Mouse (Mus musculus) hindbrain, embryonic 13.5 days (tissue): ENCODE data around the gene Adcy3. TPM values are rescaled to one million over a fixed set of nuclear protein-coding genes. Genes with fewer than 3 reads are reported as not detected.

Source experiments
- ATAC-seq: fragments of 200-750 bp; cut with Nextera tagmentation; 2 replicates; pipeline ENCODE4 v1.8.0; 2017; ENCODE audit warnings: moderate TSS enrichment; ENCODE audit not compliant: low FRiP score
- H3K27ac ChIP-seq: fragments of 300-500 bp; sonication (generic); 2 replicates; pipeline ENCODE4 v1.5.1; 2015; ENCODE audit warnings: inconsistent platforms, mild to moderate bottlenecking, moderate library complexity
- H3K27me3 ChIP-seq: fragments of 300-500 bp; sonication (generic); 2 replicates; pipeline ENCODE4 v1.6.1; 2015; ENCODE audit warnings: mild to moderate bottlenecking, inconsistent platforms
- H3K36me3 ChIP-seq: fragments of 300-500 bp; sonication (generic); 2 replicates; pipeline ENCODE4 v1.6.1; 2015; ENCODE audit warnings: mild to moderate bottlenecking, inconsistent platforms
- H3K4me1 ChIP-seq: fragments of 300-500 bp; sonication (generic); replicated peaks from 2 replicates; pipeline ENCODE4 v1.6.1; 2015; ENCODE audit warnings: inconsistent platforms
- H3K4me2 ChIP-seq: fragments of 300-500 bp; sonication (generic); 2 replicates; pipeline ENCODE4 v1.6.1; 2015; ENCODE audit warnings: inconsistent platforms, mild to moderate bottlenecking, moderate library complexity
- H3K4me3 ChIP-seq: fragments of 300-500 bp; sonication (generic); 2 replicates; pipeline ENCODE4 v1.5.1; 2015; ENCODE audit warnings: mild to moderate bottlenecking, inconsistent platforms
- H3K9ac ChIP-seq: fragments of 300-500 bp; sonication (generic); 2 replicates; pipeline ENCODE4 v1.6.1; 2015; ENCODE audit warnings: mild to moderate bottlenecking, inconsistent platforms
- H3K9me3 ChIP-seq: fragments of 300-500 bp; sonication (generic); 2 replicates; pipeline ENCODE4 v1.6.1; 2016; ENCODE audit warnings: inconsistent platforms
- WGBS: fragments of 180-500 bp; shearing (Covaris S2); methylation state at CpG from one replicate; pipeline ENCODE4 v1.1.7; 2015; 5-methylcytosine and 5-hydroxymethylcytosine counted together
- polyA plus RNA-seq: library from polyadenylated mRNA; unstranded; fragments of >200 nt; fragmentation: Nextera tagmentation; extraction: Ambion mirVana; gene quantifications from 2 replicates; pipeline ENCODE4 v1.2.1, GENCODE M21; 2015

Adcy3 gene
- polyA plus RNA-seq, result 7.0 and 7.1 TPM in 2 replicates

DNA sequence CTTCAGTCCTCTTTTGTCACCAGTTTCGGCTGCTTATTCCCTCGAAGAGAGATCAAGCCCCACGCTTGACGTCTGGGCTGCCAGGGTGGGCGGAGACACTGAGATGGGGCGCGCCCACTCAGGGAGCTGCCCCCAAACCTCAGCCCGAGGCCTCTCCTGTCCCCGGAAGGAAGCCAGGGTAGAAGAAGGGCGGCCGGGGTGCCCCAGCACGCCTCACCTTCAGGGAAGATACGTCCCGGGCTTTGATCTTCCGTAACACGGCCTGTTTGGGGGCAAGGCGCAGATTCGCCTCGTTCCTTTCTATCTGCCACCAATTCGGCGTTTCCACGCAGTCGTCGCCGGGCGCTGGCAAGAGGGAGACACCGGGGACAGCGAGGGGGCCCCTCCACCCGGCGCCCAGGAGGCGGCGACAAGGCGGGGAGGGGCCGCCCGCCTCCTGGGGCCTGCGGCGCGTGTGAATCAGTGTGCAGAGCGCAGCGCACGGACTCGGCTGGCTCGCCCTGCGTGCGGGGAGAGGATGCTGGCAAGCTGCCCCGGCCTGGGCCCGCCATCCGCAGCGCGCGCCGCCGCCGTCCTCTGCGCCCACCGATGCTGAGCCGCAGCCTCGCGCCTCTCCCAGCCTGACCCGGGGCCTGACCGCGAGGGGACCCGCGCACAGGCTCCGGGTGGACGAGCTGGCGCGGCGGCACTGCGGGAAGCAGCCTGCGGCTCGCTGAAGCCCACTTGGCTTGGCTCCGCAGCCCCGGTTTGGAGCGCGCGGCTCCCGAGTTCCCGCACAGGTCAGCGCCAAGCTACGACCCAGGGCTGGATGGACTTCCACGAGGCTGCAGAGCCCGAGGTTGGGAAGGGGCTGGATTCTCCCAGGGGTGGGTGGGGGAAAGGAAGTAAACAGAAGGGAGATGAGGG lies at the start of gene Adcy3:
Adcy3 (plus strand) TSS at position 163 of the 906 bp plus-strand sequence.
- H3K4me2 ChIP-seq, result peak within 1 kb of the TSS; percentile 79
- peak within 1 kb of the TSS; percentile 72 for H3K27ac ChIP-seq
- peak within 1 kb of the TSS; percentile 60 for H3K4me3 ChIP-seq
- H3K36me3 ChIP-seq, result no peaks in the 10 kb centered on the region
- H3K9me3 ChIP-seq, result 0 out of 2 replicates have a peak, but pooled peaks cover 6% of the 10 kb centered on the region
- ATAC-seq, result peak; percentile 86
- peaks cover 35% of the 10 kb centered on the region for H3K4me1 ChIP-seq
- peak within 1 kb of the TSS; percentile 81 for H3K9ac ChIP-seq
- under 1% methylated on average over 68 of the region's 83 CpGs for WGBS
- H3K27me3 ChIP-seq, result 0 out of 2 replicates have a peak, but pooled peaks cover 9% of the 10 kb centered on the region

DNA sequence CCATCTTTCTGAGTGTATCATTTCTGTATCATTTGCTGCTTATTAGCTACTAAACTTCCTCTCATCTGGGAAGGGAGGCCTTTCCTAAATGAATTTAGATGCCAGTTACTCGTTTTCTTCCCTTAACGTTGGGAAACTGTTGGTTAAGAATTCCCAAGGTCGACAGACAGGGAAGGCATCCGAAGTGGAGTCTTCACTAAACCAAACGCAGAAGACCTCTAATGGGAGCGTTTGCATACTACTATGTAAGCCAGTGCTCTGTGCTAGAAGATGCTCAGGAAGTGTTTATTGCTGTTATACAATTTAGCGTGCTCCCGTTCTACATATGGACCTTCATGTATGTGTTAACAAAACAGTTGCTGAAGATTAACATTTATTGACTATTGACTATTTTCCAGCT lies 49.5 kb upstream of the Adcy3 start:
- H3K27me3 ChIP-seq, result no peaks in the 10 kb centered on the region
- H3K36me3 ChIP-seq, result peaks cover 22% of the 10 kb centered on the region
- no peak for ATAC-seq
- 0 out of 2 replicates have a peak overlapping the region, but pooled peaks have one; percentile 19 for H3K27ac ChIP-seq
- H3K4me3 ChIP-seq, result peak overlapping the region; percentile 58
- H3K9me3 ChIP-seq, result no peaks in the 10 kb centered on the region
- H3K4me2 ChIP-seq, result peak overlapping the region; percentile 66
- WGBS, result 66% methylated on average over 8 of the region's 8 CpGs
- H3K9ac ChIP-seq, result peak overlapping the region; percentile 80
- H3K4me1 ChIP-seq, result peaks cover 19% of the 10 kb centered on the region

DNA sequence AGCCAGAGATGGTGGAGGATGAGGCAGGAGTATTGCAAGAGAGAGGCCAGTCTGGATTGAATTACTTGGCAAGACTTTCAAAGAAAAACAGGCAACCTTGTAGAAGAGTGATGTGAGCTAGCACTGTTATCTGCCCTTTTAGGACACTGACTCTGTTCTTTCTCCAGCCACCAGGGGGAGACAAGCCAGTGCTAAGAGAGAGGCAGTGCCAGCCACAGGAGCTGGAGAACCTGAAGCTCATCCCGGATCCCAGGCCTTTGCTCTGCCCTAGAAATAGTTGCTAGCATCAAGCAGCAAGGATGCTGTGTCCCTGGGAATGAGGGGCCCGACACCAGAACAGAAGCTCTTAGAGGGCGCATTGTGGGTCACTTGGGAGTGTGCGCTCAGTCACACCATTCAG lies 25.5 kb upstream of the Adcy3 start:
- Histone ChIP-seq H3K27me3 (no peaks in the 10 kb centered on the region), H3K4me2 (no peak overlapping the region), H3K36me3 (peaks cover 66% of the 10 kb centered on the region), H3K9ac (no peak overlapping the region), H3K4me1 (no peaks in the 10 kb centered on the region), H3K4me3 (no peak overlapping the region), H3K9me3 (no peaks in the 10 kb centered on the region), H3K27ac (no peak overlapping the region)
- ATAC-seq, result peak; percentile 69
- WGBS, result 74% methylated on average over 4 of the region's 4 CpGs

DNA sequence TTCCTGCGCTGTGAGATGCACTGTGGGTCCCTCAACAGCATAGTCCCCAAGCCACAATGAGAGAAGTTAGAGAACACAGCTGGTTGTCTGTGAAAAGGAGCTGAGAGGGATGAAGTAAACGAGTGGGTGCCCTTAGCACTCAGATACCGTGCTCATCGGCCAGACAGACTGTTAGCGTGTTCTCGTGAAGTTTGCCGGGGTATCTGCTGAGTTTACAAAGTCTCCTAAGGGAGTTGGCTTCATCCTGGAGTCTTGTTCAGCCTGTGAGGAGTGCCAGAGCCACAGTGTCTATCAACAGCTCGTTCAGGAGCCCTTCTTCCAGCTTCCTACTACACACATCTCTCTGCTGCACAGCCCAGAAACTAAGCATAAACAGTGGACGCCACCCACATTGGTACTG lies 16.8 kb upstream of the Adcy3 start:
- 88% methylated on average over 9 of the region's 9 CpGs for WGBS
- no peak for ATAC-seq
- H3K4me3 ChIP-seq, result no peak overlapping the region

DNA sequence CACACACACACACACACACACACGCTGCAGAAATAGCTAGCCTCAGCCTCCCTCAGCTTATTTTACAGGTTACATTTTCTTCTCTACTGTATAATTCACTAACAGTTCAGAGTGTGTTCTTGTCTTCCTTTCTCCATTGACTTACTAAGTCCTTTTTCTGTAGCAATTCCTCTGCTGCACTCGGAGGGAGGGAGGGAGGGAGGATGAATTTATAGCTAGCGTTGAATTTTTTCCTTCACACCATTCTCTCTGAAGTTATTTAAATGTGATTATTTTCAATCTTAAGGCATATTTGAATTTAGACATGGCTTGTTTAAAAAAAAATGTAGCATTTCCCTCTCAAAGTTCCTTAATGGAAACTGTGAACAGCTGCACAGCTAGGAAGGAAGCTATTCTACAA lies 15.8 kb upstream of the Adcy3 start:
- peaks cover 6% of the 10 kb centered on the region for H3K36me3 ChIP-seq
- no peaks in the 10 kb centered on the region for H3K9me3 ChIP-seq
- H3K9ac ChIP-seq, result no peak overlapping the region
- H3K27me3 ChIP-seq, result no peaks in the 10 kb centered on the region
- H3K4me3 ChIP-seq, result no peak overlapping the region
- no peak for ATAC-seq
- H3K4me2 ChIP-seq, result no peak overlapping the region
- no peaks in the 10 kb centered on the region for H3K4me1 ChIP-seq
- no peak overlapping the region for H3K27ac ChIP-seq
- WGBS, result 91% methylated on average over 3 of the region's 3 CpGs

More for the DNA sequence above, 16.8 kb upstream of the Adcy3 start:
- Histone ChIP-seq H3K27me3 (no peaks in the 10 kb centered on the region), H3K4me1 (no peaks in the 10 kb centered on the region), H3K36me3 (peaks cover 6% of the 10 kb centered on the region), H3K27ac (no peak overlapping the region), H3K9ac (no peak overlapping the region), H3K9me3 (no peaks in the 10 kb centered on the region), H3K4me2 (no peak overlapping the region)

DNA sequence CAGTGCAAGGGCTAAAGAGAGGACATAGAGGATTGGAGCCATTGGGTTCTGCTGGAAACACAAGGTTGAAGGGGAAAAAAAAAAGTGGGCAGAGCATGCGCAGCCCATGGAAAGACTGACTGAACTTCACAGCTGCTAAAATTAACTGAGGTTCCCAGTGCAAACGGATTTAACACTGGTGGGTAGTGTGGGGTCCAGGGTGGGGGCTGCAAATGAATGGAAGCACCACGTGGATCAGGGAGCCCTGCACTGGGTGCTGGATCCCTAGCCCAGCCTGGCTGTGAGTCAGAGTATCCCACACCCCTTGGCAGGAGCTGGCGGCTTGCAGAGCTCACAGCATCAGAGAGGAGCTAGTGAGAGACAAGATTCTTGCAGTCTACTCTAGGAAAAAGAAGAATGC lies 15.3 kb upstream of the Adcy3 start:
- Histone ChIP-seq H3K4me1 (no peaks in the 10 kb centered on the region), H3K4me2 (no peak overlapping the region), H3K9ac (no peak overlapping the region), H3K27me3 (no peaks in the 10 kb centered on the region), H3K4me3 (no peak overlapping the region), H3K36me3 (peaks cover 6% of the 10 kb centered on the region), H3K9me3 (no peaks in the 10 kb centered on the region), H3K27ac (no peak overlapping the region)
- ATAC-seq, result no peak
- 79% methylated on average over 4 of the region's 4 CpGs for WGBS

DNA sequence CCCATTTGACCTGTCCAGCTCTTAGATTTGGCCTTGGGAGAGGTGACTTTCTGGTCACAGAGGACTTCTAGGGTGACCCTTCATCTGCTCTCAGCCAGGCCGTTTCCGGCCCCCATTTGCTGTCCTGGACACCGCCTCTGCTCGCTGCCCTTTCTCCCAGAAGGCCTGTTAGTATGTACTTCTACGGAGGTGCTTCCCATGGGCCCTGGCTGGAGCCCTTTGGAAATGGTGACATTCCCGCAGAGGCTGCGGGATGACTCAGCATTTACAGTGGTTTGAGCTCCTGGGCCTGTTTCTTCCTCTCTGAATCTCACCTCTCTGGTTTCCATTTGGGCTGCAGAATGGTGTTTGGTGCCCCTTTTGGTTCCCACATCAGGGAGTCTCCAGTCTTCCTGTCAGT lies 5.6 kb upstream of the Adcy3 start:
- no peak overlapping the region for H3K9ac ChIP-seq
- H3K36me3 ChIP-seq, result no peaks in the 10 kb centered on the region
- no peak overlapping the region for H3K27ac ChIP-seq
- ATAC-seq, result no peak
- H3K4me2 ChIP-seq, result no peak overlapping the region
- WGBS, result 81% methylated on average over 7 of the region's 7 CpGs
- H3K27me3 ChIP-seq, result 0 out of 2 replicates have a peak, but pooled peaks cover 1% of the 10 kb centered on the region
- no peaks in the 10 kb centered on the region for H3K4me1 ChIP-seq
- no peak overlapping the region for H3K4me3 ChIP-seq
- H3K9me3 ChIP-seq, result 0 out of 2 replicates have a peak, but pooled peaks cover 6% of the 10 kb centered on the region

DNA sequence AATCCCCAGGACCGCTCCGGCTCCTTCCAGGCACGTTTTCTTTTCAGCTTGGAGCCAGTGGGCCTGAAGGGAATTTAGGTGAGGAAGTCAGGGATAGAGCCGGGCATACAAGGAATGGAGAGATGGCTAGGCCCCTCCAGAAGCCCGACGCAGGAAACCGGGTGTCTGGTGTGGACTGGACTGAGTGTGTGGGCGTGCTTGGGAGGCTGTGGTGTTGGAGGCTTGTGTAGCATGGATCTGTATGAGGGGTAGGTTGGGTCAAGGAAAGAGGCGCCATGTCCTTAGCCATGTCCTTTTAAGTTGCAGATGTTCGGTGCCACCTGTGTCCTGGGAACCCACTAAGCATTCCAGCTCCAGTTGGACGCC lies 927 bp downstream of the Adcy3 start:
- H3K4me1 ChIP-seq, result peaks cover 35% of the 10 kb centered on the region
- peak overlapping the region; percentile 60 for H3K4me3 ChIP-seq
- H3K9ac ChIP-seq, result peak overlapping the region; percentile 81
- peak; percentile 35 for ATAC-seq
- H3K9me3 ChIP-seq, result 0 out of 2 replicates have a peak, but pooled peaks cover 6% of the 10 kb centered on the region
- H3K27me3 ChIP-seq, result 0 out of 2 replicates have a peak, but pooled peaks cover 9% of the 10 kb centered on the region
- peak overlapping the region; percentile 72 for H3K27ac ChIP-seq
- peak overlapping the region; percentile 79 for H3K4me2 ChIP-seq
- no peaks in the 10 kb centered on the region for H3K36me3 ChIP-seq
- 33% methylated on average over 11 of the region's 11 CpGs for WGBS

DNA sequence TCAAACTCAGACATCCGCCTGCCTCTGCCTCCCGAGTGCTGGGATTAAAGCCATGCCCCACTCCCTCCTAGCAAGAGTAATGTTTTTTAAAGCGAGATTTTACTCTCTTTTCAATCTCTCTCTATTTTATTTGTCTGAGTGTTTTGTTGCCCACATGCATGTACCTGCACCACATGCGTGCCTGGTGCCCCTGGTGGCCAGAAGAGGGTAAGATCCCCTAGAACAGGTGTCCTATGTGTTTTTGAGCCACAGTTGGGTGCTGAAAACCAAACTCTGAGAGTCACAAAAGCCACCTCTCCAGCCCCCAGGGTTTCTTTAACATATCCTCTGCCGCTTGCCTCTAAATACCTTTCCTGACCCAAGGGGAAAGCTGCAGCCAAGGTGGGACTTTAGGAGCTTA lies 10.3 kb downstream of the Adcy3 start:
- ATAC-seq, result no peak

DNA sequence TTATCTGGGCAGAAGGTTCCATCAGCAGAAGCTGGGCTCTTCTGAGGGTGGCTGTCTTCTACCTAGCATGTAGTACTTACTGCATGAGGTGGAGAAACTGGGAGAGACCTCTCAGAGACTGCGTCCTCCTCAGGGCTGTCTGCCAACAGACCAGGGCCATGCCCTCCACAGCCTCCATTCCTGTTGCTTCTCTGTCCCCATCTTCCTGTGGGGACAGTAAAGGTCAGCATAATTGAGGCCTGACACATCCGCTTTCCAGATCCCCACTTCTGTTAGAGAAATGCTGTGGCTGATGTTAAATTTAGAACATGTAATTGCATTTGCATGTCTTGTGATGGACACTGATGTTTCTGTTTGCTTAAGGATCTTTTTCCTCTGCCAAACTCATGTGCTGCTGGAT lies 18.0 kb downstream of the Adcy3 start:
- no peaks in the 10 kb centered on the region for H3K9me3 ChIP-seq
- no peak overlapping the region for H3K9ac ChIP-seq
- H3K27me3 ChIP-seq, result no peaks in the 10 kb centered on the region
- H3K4me1 ChIP-seq, result no peaks in the 10 kb centered on the region
- H3K4me2 ChIP-seq, result no peak overlapping the region
- H3K27ac ChIP-seq, result no peak overlapping the region
- no peaks in the 10 kb centered on the region for H3K36me3 ChIP-seq
- ATAC-seq, result no peak
- H3K4me3 ChIP-seq, result no peak overlapping the region
- 88% methylated on average over 2 of the region's 2 CpGs for WGBS

More for the DNA sequence above, 10.3 kb downstream of the Adcy3 start:
- Histone ChIP-seq H3K9me3 (no peaks in the 10 kb centered on the region), H3K27me3 (no peaks in the 10 kb centered on the region), H3K4me1 (peaks cover 5% of the 10 kb centered on the region; the same call in 1 of the 2 replicates), H3K4me3 (no peak overlapping the region), H3K27ac (no peak overlapping the region), H3K9ac (no peak overlapping the region), H3K36me3 (peaks cover 6% of the 10 kb centered on the region; the same call in 1 of the 2 replicates), H3K4me2 (no peak overlapping the region)
- WGBS, result 89% methylated on average over 5 of the region's 5 CpGs

DNA sequence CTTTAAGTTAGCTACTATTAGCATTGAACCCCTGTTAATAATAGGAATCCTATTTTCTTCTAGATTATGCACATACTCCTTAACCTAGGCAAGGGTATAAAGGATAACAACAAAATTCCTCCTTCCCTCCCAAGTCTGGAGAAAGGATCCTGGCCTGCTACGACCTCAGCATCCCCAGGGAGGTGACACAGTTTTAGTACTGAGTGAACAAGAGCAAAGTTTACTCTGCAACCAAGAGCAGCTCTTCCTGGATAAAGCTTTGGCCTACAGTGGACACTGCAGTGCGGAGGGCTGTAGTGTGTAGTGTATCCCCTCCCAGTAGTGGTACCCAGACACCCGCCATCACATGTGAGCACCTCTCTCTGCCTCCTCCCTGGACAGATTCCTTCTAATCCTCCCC lies 19.1 kb downstream of the Adcy3 start:
- WGBS, result 81% methylated on average over 3 of the region's 3 CpGs
- H3K4me1 ChIP-seq, result no peaks in the 10 kb centered on the region
- ATAC-seq, result no peak

DNA sequence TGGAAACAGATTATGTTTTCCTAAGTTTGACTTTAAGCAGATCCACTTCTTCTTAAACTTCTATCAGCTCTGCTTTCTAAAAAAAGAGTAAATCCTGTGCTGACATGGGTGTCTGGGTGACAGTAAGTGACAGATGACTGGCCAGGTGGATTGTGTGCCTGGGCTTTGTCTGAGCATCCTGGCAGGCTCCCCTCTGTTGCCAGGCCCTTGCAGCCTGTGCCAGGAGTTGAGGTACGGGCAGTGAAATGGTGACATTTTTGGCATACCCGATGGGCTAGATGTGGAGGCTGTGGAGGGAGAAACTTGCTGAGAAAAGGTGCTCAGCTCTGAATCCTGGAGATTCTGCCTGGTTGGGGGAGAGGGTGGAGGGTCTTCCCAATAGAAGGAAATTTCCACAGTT lies 24.6 kb downstream of the Adcy3 start:
- Histone ChIP-seq H3K27ac (no peak overlapping the region), H3K4me1 (no peaks in the 10 kb centered on the region), H3K27me3 (no peaks in the 10 kb centered on the region), H3K4me2 (no peak overlapping the region), H3K4me3 (no peak overlapping the region), H3K9me3 (no peaks in the 10 kb centered on the region), H3K36me3 (no peaks in the 10 kb centered on the region), H3K9ac (no peak overlapping the region)
- WGBS, result 91% methylated on average over 2 of the region's 2 CpGs
- ATAC-seq, result no peak

More for the DNA sequence above, 19.1 kb downstream of the Adcy3 start:
- Histone ChIP-seq H3K27ac (no peak overlapping the region), H3K9me3 (no peaks in the 10 kb centered on the region), H3K9ac (no peak overlapping the region), H3K27me3 (no peaks in the 10 kb centered on the region), H3K36me3 (no peaks in the 10 kb centered on the region), H3K4me2 (no peak overlapping the region), H3K4me3 (no peak overlapping the region)
